Mouse (Mus musculus): ENCODE data around the gene Apba2.

GRCm38 (mm10) chr7:64638922-64639321 lies 137.4 kb downstream of the Apba2 start:
- TF ChIP-seq FLI1 (IDR thresholded peaks at IDR 0.05; ENCODE audit: low read length) (no peak), GATA1 (IDR thresholded peaks at IDR 0.05; ENCODE audit: borderline replicate concordance, low read length) (no peak)
